ENCODE assay signal across 9 mouse cellular contexts in genomic region chr19:24556585-24556966, GRCm38 (mm10). TPM values are rescaled to one million over a fixed set of nuclear protein-coding genes. Genes with fewer than 3 reads are reported as not detected.
DNase-seq lines count a peak whose midpoint lies in the region; ATAC-seq and TF ChIP-seq lines count a peak whose summit lies in the region.
"Had no signal": no experiment of that assay in that cellular context is flagged by ENCODE, and none has a peak within 500 bp of the region (broad histone marks: within the 10 kb centered on the region; RNA-seq: fewer than 3 reads in every experiment).

No protein-coding gene starts in this region.

- peaks cover 9% of the 10 kb centered on the region for H3K9me3 ChIP-seq in E14TG2a.4 (ENCODE audit: low read length)
- no peaks in the 10 kb centered on the region for H3K9me3 ChIP-seq in forebrain, embryonic 10.5 days
- H3K9me3 ChIP-seq in liver, embryonic 11.5 days (ENCODE audit: control insufficient read depth, low read length): no peaks in the 10 kb centered on the region
- H3K9me3 ChIP-seq in stomach, embryonic 15.5 days: no peaks in the 10 kb centered on the region

- H3K4me1 ChIP-seq in heart, adult 2 months (ENCODE audit: control insufficient read depth, insufficient read depth, low read length): peaks cover 2% of the 10 kb centered on the region
- H3K4me1 ChIP-seq in E14TG2a.4 (replicated peaks; ENCODE audit: low read depth, low read length): peaks cover 52% of the 10 kb centered on the region
- H3K4me1 ChIP-seq in forebrain, embryonic 10.5 days: peaks cover 47% of the 10 kb centered on the region
- H3K4me1 ChIP-seq in liver, embryonic 11.5 days (replicated peaks; ENCODE audit: control insufficient read depth, insufficient read depth, low read length): peaks cover 5% of the 10 kb centered on the region; the same call in 1 of the 2 replicates
- peaks cover 17% of the 10 kb centered on the region for H3K4me1 ChIP-seq in stomach, embryonic 15.5 days

- TF ChIP-seq CTCF in heart, adult 2 months (IDR thresholded peaks at IDR 0.05): no peak
- no peak for TF ChIP-seq CTCF in E14TG2a.4 (conservative IDR thresholded peaks at IDR 0.05; ENCODE audit: low read length)

- peak overlapping the region; percentile 74 for H3K27ac ChIP-seq in heart, adult 2 months
- peak overlapping the region; percentile 92 for H3K27ac ChIP-seq in forebrain, embryonic 10.5 days
- H3K27ac ChIP-seq in liver, embryonic 11.5 days (ENCODE audit: low read depth, low read length): 0 out of 2 replicates have a peak overlapping the region, but pooled peaks have one; percentile 75
- H3K27ac ChIP-seq in stomach, embryonic 15.5 days: no peak overlapping the region
- H3K27ac ChIP-seq: macrophage had no signal

- peaks cover 3% of the 10 kb centered on the region; the same call in 1 of the 2 replicates for H3K27me3 ChIP-seq in heart, adult 2 months (ENCODE audit: control insufficient read depth, insufficient read depth, low read length)
- peaks cover 22% of the 10 kb centered on the region for H3K27me3 ChIP-seq in E14TG2a.4 (ENCODE audit: insufficient read depth, low read length)
- H3K27me3 ChIP-seq in forebrain, embryonic 10.5 days (ENCODE audit: poor library complexity, severe bottlenecking): peaks cover 58% of the 10 kb centered on the region
- H3K27me3 ChIP-seq in liver, embryonic 11.5 days (replicated peaks; ENCODE audit: control insufficient read depth, insufficient read depth, low read length): 0 out of 2 replicates have a peak, but pooled peaks cover 2% of the 10 kb centered on the region
- H3K27me3 ChIP-seq in stomach, embryonic 15.5 days (replicated peaks): 0 out of 2 replicates have a peak, but pooled peaks cover 8% of the 10 kb centered on the region

- H3K4me2 ChIP-seq in liver, embryonic 11.5 days: peak overlapping the region; percentile 98
- peak overlapping the region; percentile 96 for H3K4me2 ChIP-seq in stomach, embryonic 15.5 days

- H3K4me3 ChIP-seq in heart, adult 2 months: peak overlapping the region; percentile 68
- H3K4me3 ChIP-seq in E14TG2a.4 (replicated peaks; ENCODE audit: low read length): peak overlapping the region; percentile 88
- peak overlapping the region; percentile 86 for H3K4me3 ChIP-seq in forebrain, embryonic 10.5 days
- H3K4me3 ChIP-seq in liver, embryonic 11.5 days (ENCODE audit: low read depth, low read length): peak overlapping the region; percentile 82
- peak overlapping the region; percentile 82 for H3K4me3 ChIP-seq in stomach, embryonic 15.5 days (replicated peaks)

- no peak for TF ChIP-seq EP300 in heart, adult 2 months (IDR thresholded peaks at IDR 0.05; ENCODE audit: insufficient read depth, low read depth, low read length)

- H3K9ac ChIP-seq in heart, adult 2 months (ENCODE audit: low read depth, low read length): peak overlapping the region; percentile 91
- H3K9ac ChIP-seq in liver, embryonic 11.5 days (ENCODE audit: low read depth, low read length): peak overlapping the region; percentile 85
- H3K9ac ChIP-seq in stomach, embryonic 15.5 days: peak overlapping the region; percentile 56

- intact Hi-C loops in heart, adult 2 months (cut with DNase I): loop anchor here (1.0 to 5.0 kb wide), 5 partner anchors 48 to 256 kb away; partner anchors contain the start of gene Fam122a

- peak; percentile 14 for ATAC-seq in liver, embryonic 11.5 days (replicated peaks; ENCODE audit: low FRiP score)
- no peak for ATAC-seq in stomach, embryonic 15.5 days (ENCODE audit: insufficient read depth, low FRiP score, low read depth)

- H3K36me3 ChIP-seq in heart, adult 2 months (ENCODE audit: control insufficient read depth, insufficient read depth, low read length): no peaks in the 10 kb centered on the region
- H3K36me3 ChIP-seq in E14TG2a.4 (ENCODE audit: insufficient read depth, low read length): no peaks in the 10 kb centered on the region
- H3K36me3 ChIP-seq in forebrain, embryonic 10.5 days (replicated peaks): no peaks in the 10 kb centered on the region
- no peaks in the 10 kb centered on the region for H3K36me3 ChIP-seq in liver, embryonic 11.5 days (ENCODE audit: control insufficient read depth, insufficient read depth, low read length)
- H3K36me3 ChIP-seq in stomach, embryonic 15.5 days: no peaks in the 10 kb centered on the region

- WGBS in heart, adult 2 months: 1% methylated on average over 12 of the region's 12 CpGs
- WGBS in forebrain, embryonic 10.5 days: 3% methylated on average over 12 of the region's 12 CpGs
- under 1% methylated on average over 12 of the region's 12 CpGs for WGBS in liver, embryonic 11.5 days
- WGBS in stomach, embryonic 15.5 days: 2% methylated on average over 12 of the region's 12 CpGs

- no peaks in the 10 kb centered on the region for H3K79me2 ChIP-seq in heart, adult 2 months (replicated peaks; ENCODE audit: control insufficient read depth, insufficient read depth, low read length)

- DNase-seq in heart, adult 2 months: no peak
- DNase-seq in heart, adult 9 months (ENCODE audit: low spot score in 2 of 2): no peak
- DNase-seq in forebrain, embryonic 10.5 days (ENCODE audit: extremely low spot score, low spot score): no peak
- no peak for DNase-seq in liver, embryonic 11.5 days (ENCODE audit: low spot score)
- DNase-seq in T-cell, adult 2 months (ENCODE audit: low spot score): no peak
- no peak for DNase-seq in kidney, postnatal 10 days

- no peak for TF ChIP-seq POLR2A in heart, adult 2 months (IDR thresholded peaks at IDR 0.05; ENCODE audit: insufficient read depth, low read depth, low read length)

RNA-seq across cellular contexts. Expression of gene Pip5k1b, which starts 0.9 kb away (rescaled TPM):
- 10 to 100 TPM; 22.2 to 23.1 TPM for total RNA-seq in heart, adult 2 months (2021)
- 14.6 and 24.0 TPM in 2 replicates for polyA plus RNA-seq in heart, adult 2 months (2012; rRNA removed)
- polyA plus RNA-seq in forebrain, embryonic 10.5 days (2016; fragmentation: Nextera tagmentation; extraction: Ambion mirVana): 1.7 and 2.1 TPM in 2 replicates
- polyA plus RNA-seq in liver, embryonic 11.5 days (2014; fragmentation: Nextera tagmentation; extraction: Ambion mirVana): 5.6 and 7.1 TPM in 2 replicates
- polyA plus RNA-seq in stomach, embryonic 15.5 days (2015; fragmentation: Nextera tagmentation; extraction: Ambion mirVana): 4.7 and 5.3 TPM in 2 replicates
